Mouse (Mus musculus): ENCODE measurements around the gene Nrf1. TPM values are rescaled to one million over a fixed set of nuclear protein-coding genes. Genes with fewer than 3 reads are reported as not detected.

Gene Nrf1
- polyA plus RNA-seq, 1 experiment from 2014 or later: 24.2 TPM

- Histone ChIP-seq H3K9ac (no peak overlapping the region), H3K27me3 (no peaks in the 10 kb centered on the region), H3K4me3 (no peak overlapping the region), H3K36me3 (no peaks in the 10 kb centered on the region), H3K4me1 (replicated peaks) (peaks cover 12% of the 10 kb centered on the region), H3K9me3 (replicated peaks) (no peaks in the 10 kb centered on the region), H3K27ac (no peak overlapping the region), H3K4me2 (no peak overlapping the region)
- WGBS: 84% methylated on average over 4 of the region's 4 CpGs
- ATAC-seq (replicated peaks; ENCODE audit: insufficient number of reproducible peaks, insufficient read depth, low FRiP score, low read depth): no peak
These were observed 31.2 kb downstream of the Nrf1 start for GRCm38 (mm10) chr6:30078938-30079529.

- Histone ChIP-seq H3K4me2 (no peak overlapping the region), H3K9ac (no peak overlapping the region), H3K36me3 (no peaks in the 10 kb centered on the region), H3K27me3 (no peaks in the 10 kb centered on the region), H3K4me3 (no peak overlapping the region), H3K9me3 (replicated peaks) (no peaks in the 10 kb centered on the region), H3K4me1 (replicated peaks) (peaks cover 10% of the 10 kb centered on the region), H3K27ac (no peak overlapping the region)
- ATAC-seq (replicated peaks; ENCODE audit: insufficient number of reproducible peaks, insufficient read depth, low FRiP score, low read depth): no peak
- WGBS: 77% methylated on average over 3 of the region's 3 CpGs
These were observed 33.6 kb downstream of the Nrf1 start for GRCm38 (mm10) chr6:30081339-30081738.

GRCm38 (mm10) chr6:30083307-30083706 is 35.5 kb downstream of the Nrf1 start:
- WGBS: 91% methylated on average over 1 of the region's 1 CpGs
- Histone ChIP-seq H3K27me3 (no peaks in the 10 kb centered on the region), H3K4me3 (no peak overlapping the region), H3K9ac (no peak overlapping the region), H3K27ac (no peak overlapping the region), H3K36me3 (no peaks in the 10 kb centered on the region), H3K4me1 (replicated peaks) (peaks cover 10% of the 10 kb centered on the region), H3K9me3 (replicated peaks) (no peaks in the 10 kb centered on the region), H3K4me2 (no peak overlapping the region)
- no peak for ATAC-seq (replicated peaks; ENCODE audit: insufficient number of reproducible peaks, insufficient read depth, low FRiP score, low read depth)

GRCm38 (mm10) chr6:30085351-30085750 is 37.6 kb downstream of the Nrf1 start:
- Histone ChIP-seq H3K36me3 (0 out of 2 replicates have a peak, but pooled peaks cover 5% of the 10 kb centered on the region), H3K27me3 (no peaks in the 10 kb centered on the region), H3K9ac (no peak overlapping the region), H3K4me1 (replicated peaks) (peaks cover 3% of the 10 kb centered on the region; the same call in 1 of the 2 replicates), H3K4me3 (no peak overlapping the region), H3K4me2 (no peak overlapping the region), H3K27ac (no peak overlapping the region), H3K9me3 (replicated peaks) (no peaks in the 10 kb centered on the region)
- no peak for ATAC-seq (replicated peaks; ENCODE audit: insufficient number of reproducible peaks, insufficient read depth, low FRiP score, low read depth)
- WGBS: 59% methylated on average over 2 of the region's 2 CpGs

- no peak overlapping the region for H3K4me2 ChIP-seq
- H3K4me3 ChIP-seq: no peak overlapping the region
- peaks cover 18% of the 10 kb centered on the region for H3K36me3 ChIP-seq
- no peaks in the 10 kb centered on the region for H3K9me3 ChIP-seq (replicated peaks)
- WGBS: 59% methylated on average over 4 of the region's 4 CpGs
- no peak overlapping the region for H3K9ac ChIP-seq
- no peaks in the 10 kb centered on the region; the same call in 1 of the 2 replicates for H3K4me1 ChIP-seq (replicated peaks)
- no peaks in the 10 kb centered on the region for H3K27me3 ChIP-seq
- H3K27ac ChIP-seq: no peak overlapping the region
- ATAC-seq (replicated peaks; ENCODE audit: insufficient number of reproducible peaks, insufficient read depth, low FRiP score, low read depth): no peak
These were observed 43.4 kb downstream of the Nrf1 start for GRCm38 (mm10) chr6:30091221-30091620.

- no peak overlapping the region for H3K9ac ChIP-seq
- H3K27me3 ChIP-seq: no peaks in the 10 kb centered on the region
- H3K4me3 ChIP-seq: no peak overlapping the region
- H3K36me3 ChIP-seq: peaks cover 32% of the 10 kb centered on the region
- no peak overlapping the region for H3K4me2 ChIP-seq
- H3K9me3 ChIP-seq (replicated peaks): no peaks in the 10 kb centered on the region
- 90% methylated on average over 6 of the region's 6 CpGs for WGBS
- no peaks in the 10 kb centered on the region; the same call in 1 of the 2 replicates for H3K4me1 ChIP-seq (replicated peaks)
- ATAC-seq (replicated peaks; ENCODE audit: insufficient number of reproducible peaks, insufficient read depth, low FRiP score, low read depth): no peak
- H3K27ac ChIP-seq: no peak overlapping the region
These were observed 45.0 kb downstream of the Nrf1 start for GRCm38 (mm10) chr6:30092816-30093215.

GRCm38 (mm10) chr6:30101773-30102415 is 54.1 kb downstream of the Nrf1 start:
- Histone ChIP-seq H3K36me3 (peaks cover 54% of the 10 kb centered on the region), H3K4me3 (no peak overlapping the region), H3K9me3 (replicated peaks) (no peaks in the 10 kb centered on the region), H3K4me2 (no peak overlapping the region), H3K9ac (no peak overlapping the region), H3K4me1 (replicated peaks) (no peaks in the 10 kb centered on the region), H3K27me3 (no peaks in the 10 kb centered on the region), H3K27ac (no peak overlapping the region)
- WGBS: 83% methylated on average over 12 of the region's 12 CpGs
- ATAC-seq (replicated peaks; ENCODE audit: insufficient number of reproducible peaks, insufficient read depth, low FRiP score, low read depth): no peak

GRCm38 (mm10) chr6:30106091-30106490 is 58.3 kb downstream of the Nrf1 start:
- no peak overlapping the region for H3K4me3 ChIP-seq
- H3K9ac ChIP-seq: no peak overlapping the region
- peaks cover 49% of the 10 kb centered on the region for H3K36me3 ChIP-seq
- H3K4me1 ChIP-seq (replicated peaks): no peaks in the 10 kb centered on the region
- WGBS: 90% methylated on average over 2 of the region's 2 CpGs
- no peaks in the 10 kb centered on the region for H3K27me3 ChIP-seq
- no peak for ATAC-seq (replicated peaks; ENCODE audit: insufficient number of reproducible peaks, insufficient read depth, low FRiP score, low read depth)
- no peaks in the 10 kb centered on the region for H3K9me3 ChIP-seq (replicated peaks)
- H3K27ac ChIP-seq: no peak overlapping the region
- H3K4me2 ChIP-seq: no peak overlapping the region

GRCm38 (mm10) chr6:30107456-30107855 is 59.7 kb downstream of the Nrf1 start:
- Histone ChIP-seq H3K4me2 (no peak overlapping the region), H3K9ac (no peak overlapping the region)

GRCm38 (mm10) chr6:30109820-30110502 is 62.2 kb downstream of the Nrf1 start:
- Histone ChIP-seq H3K36me3 (peaks cover 45% of the 10 kb centered on the region), H3K27me3 (no peaks in the 10 kb centered on the region), H3K27ac (no peak overlapping the region), H3K4me1 (replicated peaks) (no peaks in the 10 kb centered on the region), H3K4me2 (no peak overlapping the region), H3K9me3 (replicated peaks) (no peaks in the 10 kb centered on the region), H3K4me3 (no peak overlapping the region), H3K9ac (no peak overlapping the region)
- WGBS: 87% methylated on average over 10 of the region's 10 CpGs
- ATAC-seq (replicated peaks; ENCODE audit: insufficient number of reproducible peaks, insufficient read depth, low FRiP score, low read depth): no peak

More at GRCm38 (mm10) chr6:30107456-30107855, 59.7 kb downstream of the Nrf1 start:
- H3K9me3 ChIP-seq (replicated peaks): no peaks in the 10 kb centered on the region
- no peak overlapping the region for H3K27ac ChIP-seq
- no peaks in the 10 kb centered on the region for H3K27me3 ChIP-seq
- no peaks in the 10 kb centered on the region for H3K4me1 ChIP-seq (replicated peaks)
- H3K4me3 ChIP-seq: no peak overlapping the region
- WGBS: 77% methylated on average over 2 of the region's 2 CpGs
- peaks cover 45% of the 10 kb centered on the region for H3K36me3 ChIP-seq
- no peak for ATAC-seq (replicated peaks; ENCODE audit: insufficient number of reproducible peaks, insufficient read depth, low FRiP score, low read depth)

GRCm38 (mm10) chr6:30112349-30113132 is 64.8 kb downstream of the Nrf1 start:
- no peaks in the 10 kb centered on the region for H3K27me3 ChIP-seq
- no peak overlapping the region for H3K4me2 ChIP-seq
- no peak overlapping the region for H3K27ac ChIP-seq
- 92% methylated on average over 4 of the region's 4 CpGs for WGBS
- no peak overlapping the region for H3K4me3 ChIP-seq
- no peak overlapping the region for H3K9ac ChIP-seq
- no peaks in the 10 kb centered on the region for H3K9me3 ChIP-seq (replicated peaks)
- H3K4me1 ChIP-seq (replicated peaks): no peaks in the 10 kb centered on the region
- peaks cover 55% of the 10 kb centered on the region for H3K36me3 ChIP-seq
- no peak for ATAC-seq (replicated peaks; ENCODE audit: insufficient number of reproducible peaks, insufficient read depth, low FRiP score, low read depth)
